Mouse (Mus musculus) embryonic fibroblast, embryonic 13.5 days (primary cell): Measurements from ENCODE around the gene Bub1.

Source experiments
- CTCF ChIP-seq: IDR thresholded peaks from 2 replicates; pipeline ENCODE4 v1.5.1; 2011; ENCODE audit warnings: mild to moderate bottlenecking, control low read depth, low read length, moderate library complexity, borderline replicate concordance; ENCODE audit not compliant: insufficient read depth
- POLR2A ChIP-seq: IDR thresholded peaks from 2 replicates; pipeline ENCODE4 v1.6.1; 2011; ENCODE audit warnings: low read depth, mild to moderate bottlenecking, control low read depth, low read length, moderate library complexity

GRCm38 (mm10) chr2:127842421-127842820, 10.8 kb upstream of the Bub1 start:
- TF ChIP-seq CTCF (no peak), POLR2A (no peak)
